Mouse (Mus musculus) urinary bladder, postnatal 14 days (tissue): ENCODE measurements around the gene Krt1.

Experiments used
- DNase-seq: peaks from one replicate; pipeline ENCODE4 v3.0.0; 2021; ENCODE audit warnings: low spot score

Gene Krt1

GRCm38 (mm10) chr15:101803052-101803822, 47.4 kb downstream of the Krt1 start:
- no peak for DNase-seq

GRCm38 (mm10) chr15:101802296-101802835, 48.2 kb downstream of the Krt1 start, which contains the start of gene Krt73:
Gene Krt73, minus strand, starts transcription at chr15:101802346.
- no peak for DNase-seq
